Mouse (Mus musculus) G1E (cell line): ENCODE data around the gene Ccnl1.

Source experiments
- CTCF ChIP-seq: IDR thresholded peaks from 2 replicates; pipeline ENCODE4 v1.5.1; 2012; ENCODE audit warnings: low read depth, low read length, inconsistent platforms, mixed read lengths
- GATA1 ChIP-seq: IDR thresholded peaks from 2 replicates; pipeline ENCODE4 v1.6.1; 2012; ENCODE audit warnings: borderline replicate concordance, low read length, inconsistent platforms, mixed read lengths
- GATA2 ChIP-seq: IDR thresholded peaks from 2 replicates; pipeline ENCODE4 v1.6.1; 2012; ENCODE audit warnings: low read depth, low read length, inconsistent platforms, borderline replicate concordance
- POLR2AphosphoS5 ChIP-seq: IDR thresholded peaks from 2 replicates; pipeline ENCODE4 v1.6.1; 2012; ENCODE audit warnings: low read depth, low read length, inconsistent platforms; ENCODE audit not compliant: insufficient replicate concordance
- TAL1 ChIP-seq: conservative IDR thresholded peaks from 2 replicates; pipeline ENCODE4 v1.6.1; 2012; ENCODE audit warnings: low read depth, low read length, inconsistent platforms, mixed read lengths

DNA sequence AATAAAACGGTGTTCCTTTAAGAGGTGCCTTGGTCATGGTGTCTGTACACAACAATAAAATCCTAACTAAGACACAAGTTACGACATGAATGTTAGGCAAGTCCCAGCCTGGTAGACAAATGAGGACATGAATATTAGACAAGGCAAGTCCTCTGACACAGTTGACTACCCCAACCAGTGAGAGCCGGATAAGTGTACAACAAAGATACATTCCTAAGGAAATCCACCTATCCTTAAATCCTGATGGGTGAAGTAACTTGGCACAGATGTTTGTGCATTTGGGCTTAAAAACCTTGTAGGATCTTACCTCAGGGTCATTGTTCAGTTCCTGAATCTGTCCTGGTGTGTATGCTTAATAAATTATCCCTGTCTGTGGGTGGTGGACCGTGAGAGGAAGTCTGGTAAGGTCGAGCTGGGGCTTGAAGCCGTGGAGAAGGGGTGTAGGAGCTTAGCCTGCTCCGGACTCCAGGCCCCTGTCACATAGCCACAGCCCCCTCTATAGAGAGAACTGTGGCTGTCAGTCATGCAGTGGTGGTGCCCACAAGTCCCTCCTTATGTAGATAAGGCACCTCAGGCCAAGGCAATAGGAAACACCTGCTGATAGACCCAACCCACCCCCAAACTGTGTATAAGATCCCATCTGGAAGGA is 39.4 kb upstream of the Ccnl1 start:
- no peak for TF ChIP-seq CTCF
- no peak for TF ChIP-seq TAL1
- TF ChIP-seq POLR2AphosphoS5: no peak
- TF ChIP-seq GATA1: no peak
- TF ChIP-seq GATA2: no peak
